Mouse (Mus musculus): ENCODE results near the gene Brf1. TPM values are rescaled to one million over a fixed set of nuclear protein-coding genes. Genes with fewer than 3 reads are reported as not detected.

Gene Brf1
- total RNA-seq, 2 experiments from 2014 or later, result 54.8 to 57.8 TPM

- no peak for DNase-seq
Observed at GRCm38 (mm10) chr12:113017429-113017984, 17.0 kb upstream of the Brf1 start.

- peak; percentile 67 to 77 for DNase-seq
Observed at GRCm38 (mm10) chr12:113016976-113017375, 16.5 kb upstream of the Brf1 start.

- no peak for DNase-seq
Observed at GRCm38 (mm10) chr12:113015956-113016355, 15.5 kb upstream of the Brf1 start.

- DNase-seq, result peak in 1 of 2 experiments; percentile 40
Observed at GRCm38 (mm10) chr12:113014561-113015556, 14.4 kb upstream of the Brf1 start.

GRCm38 (mm10) chr12:113013604-113014558, 13.4 kb upstream of the Brf1 start, which contains the start of gene Pacs2:
Gene Pacs2, plus strand, starts transcription at chr12:113014508.
- DNase-seq, result peak; percentile 91

GRCm38 (mm10) chr12:113013021-113013491, 12.6 kb upstream of the Brf1 start:
- peak; percentile 49 to 64 for DNase-seq

- no peak for DNase-seq
Observed at GRCm38 (mm10) chr12:113012443-113012842, 11.9 kb upstream of the Brf1 start.

- no peak for DNase-seq
Observed at GRCm38 (mm10) chr12:113011702-113012360, 11.3 kb upstream of the Brf1 start.

- DNase-seq, result peak; percentile 62 to 68
Observed at GRCm38 (mm10) chr12:113004993-113005392, 4.5 kb upstream of the Brf1 start.

- DNase-seq, result no peak
Observed at GRCm38 (mm10) chr12:113004011-113004410, 3.5 kb upstream of the Brf1 start.

GRCm38 (mm10) chr12:113002667-113003066, 2.2 kb upstream of the Brf1 start:
- no peak for DNase-seq

GRCm38 (mm10) chr12:113001133-113001474, 600 bp upstream of the Brf1 start:
- DNase-seq, result no peak

GRCm38 (mm10) chr12:112999569-113000293, 773 bp downstream of the Brf1 start:
- no peak for DNase-seq

GRCm38 (mm10) chr12:112994153-112994552, 6.4 kb downstream of the Brf1 start:
- no peak for DNase-seq

GRCm38 (mm10) chr12:112991444-112991843, 9.1 kb downstream of the Brf1 start:
- DNase-seq, result no peak

- DNase-seq, result no peak
Observed at GRCm38 (mm10) chr12:112990706-112991405, 9.6 kb downstream of the Brf1 start.

- no peak for DNase-seq
Observed at GRCm38 (mm10) chr12:112987877-112988276, 12.6 kb downstream of the Brf1 start.

- no peak for DNase-seq
Observed at GRCm38 (mm10) chr12:112985346-112985745, 15.2 kb downstream of the Brf1 start.

GRCm38 (mm10) chr12:112982031-112982430, 18.5 kb downstream of the Brf1 start:
- no peak for DNase-seq

GRCm38 (mm10) chr12:112977156-112977555, 23.3 kb downstream of the Brf1 start:
- DNase-seq, result no peak

Data from layer of hippocampus, postnatal 36 days (tissue).